Mouse (Mus musculus) neural tube, embryonic 10.5 days (tissue): ENCODE results near the gene Fitm2.

Experiments
- DNase-seq: peaks from one replicate; pipeline ENCODE4 v3.0.0-alpha.2; 2017; ENCODE audit warnings: low spot score; ENCODE audit errors: extremely low spot score

The Fitm2 gene

GRCm38 (mm10) chr2:163472466-163472851, at the start of gene Fitm2:
Gene Fitm2 (minus strand): TSS chr2:163472629.
- DNase-seq = peak; percentile 98

- no peak for DNase-seq
Measured at GRCm38 (mm10) chr2:163506300-163507004, 34.0 kb upstream of the Fitm2 start, which contains the start of gene Hnf4a. Gene Hnf4a (plus strand): TSS chr2:163506808.

- no peak for DNase-seq
Measured at GRCm38 (mm10) chr2:163503191-163503590, 30.8 kb upstream of the Fitm2 start.

GRCm38 (mm10) chr2:163502219-163502618, 29.8 kb upstream of the Fitm2 start:
- no peak for DNase-seq

GRCm38 (mm10) chr2:163494456-163494855, 22.0 kb upstream of the Fitm2 start:
- DNase-seq = no peak

- no peak for DNase-seq
Measured at GRCm38 (mm10) chr2:163493976-163494375, 21.5 kb upstream of the Fitm2 start.

GRCm38 (mm10) chr2:163493031-163493430, 20.6 kb upstream of the Fitm2 start:
- no peak for DNase-seq

- no peak for DNase-seq
Measured at GRCm38 (mm10) chr2:163492018-163492417, 19.6 kb upstream of the Fitm2 start, which contains the start of gene R3hdml. Gene R3hdml (plus strand): TSS chr2:163492318.

- DNase-seq = no peak
Measured at GRCm38 (mm10) chr2:163491351-163491750, 18.9 kb upstream of the Fitm2 start.

GRCm38 (mm10) chr2:163490656-163491055, 18.2 kb upstream of the Fitm2 start:
- no peak for DNase-seq

GRCm38 (mm10) chr2:163489725-163490291, 17.4 kb upstream of the Fitm2 start:
- DNase-seq = no peak

- DNase-seq = no peak
Measured at GRCm38 (mm10) chr2:163487360-163487759, 14.9 kb upstream of the Fitm2 start.

GRCm38 (mm10) chr2:163481539-163482029, 9.2 kb upstream of the Fitm2 start:
- peak; percentile 55 for DNase-seq

- no peak for DNase-seq
Measured at GRCm38 (mm10) chr2:163480191-163480825, 7.9 kb upstream of the Fitm2 start.

- DNase-seq = no peak
Measured at GRCm38 (mm10) chr2:163471710-163472465, 541 bp downstream of the Fitm2 start.

GRCm38 (mm10) chr2:163471136-163471535, 1.3 kb downstream of the Fitm2 start:
- no peak for DNase-seq

- DNase-seq = no peak
Measured at GRCm38 (mm10) chr2:163469711-163470110, 2.7 kb downstream of the Fitm2 start.

- no peak for DNase-seq
Measured at GRCm38 (mm10) chr2:163468866-163469265, 3.6 kb downstream of the Fitm2 start.

- no peak for DNase-seq
Measured at GRCm38 (mm10) chr2:163467585-163467984, 4.8 kb downstream of the Fitm2 start.

GRCm38 (mm10) chr2:163466771-163467170, 5.7 kb downstream of the Fitm2 start:
- no peak for DNase-seq

GRCm38 (mm10) chr2:163464562-163464961, 7.9 kb downstream of the Fitm2 start:
- DNase-seq = no peak

GRCm38 (mm10) chr2:163463998-163464397, 8.4 kb downstream of the Fitm2 start:
- no peak for DNase-seq
